In genomic region chr9:120933587-120933885, GRCm38 (mm10) we compare ENCODE assay signal across 8 mouse cellular contexts. TPM values are rescaled to one million over a fixed set of nuclear protein-coding genes. Genes with fewer than 3 reads are reported as not detected.
DNase-seq lines count a peak whose midpoint lies in the region; ATAC-seq and TF ChIP-seq lines count a peak whose summit lies in the region.

No protein-coding gene starts in this region.

- H3K36me3 ChIP-seq in lung, embryonic 14.5 days (ENCODE audit: insufficient read depth): 0 out of 2 replicates have a peak, but pooled peaks cover 3% of the 10 kb centered on the region
- peaks cover 3% of the 10 kb centered on the region for H3K36me3 ChIP-seq in intestine, postnatal 0 days (ENCODE audit: control insufficient read depth, insufficient read depth)
- no peaks in the 10 kb centered on the region for H3K36me3 ChIP-seq in neural tube, embryonic 13.5 days

- no peak for ATAC-seq in lung, embryonic 14.5 days (ENCODE audit: insufficient read depth)
- ATAC-seq in intestine, postnatal 0 days: peak; percentile 71
- no peak; the same call in 1 of the 2 replicates for ATAC-seq in neural tube, embryonic 13.5 days (ENCODE audit: low read depth)
- ATAC-seq in frontal cortex, adult (ENCODE audit: low TSS enrichment): no peak

- H3K4me3 ChIP-seq in lung, embryonic 14.5 days (ENCODE audit: low read depth, low read length): peak overlapping the region; percentile 93
- H3K4me3 ChIP-seq in embryonic fibroblast, embryonic 13.5 days (ENCODE audit: insufficient read depth, low read length): peak overlapping the region; percentile 100
- H3K4me3 ChIP-seq in intestine, postnatal 0 days (ENCODE audit: low read depth, low read length): peak overlapping the region; percentile 91
- H3K4me3 ChIP-seq in neural tube, embryonic 13.5 days: peak overlapping the region; percentile 94

- WGBS in lung, embryonic 14.5 days: 0% methylated on average over 24 of the region's 58 CpGs
- 2% methylated on average over 30 of the region's 58 CpGs for WGBS in intestine, postnatal 0 days
- 0% methylated on average over 44 of the region's 58 CpGs for WGBS in neural tube, embryonic 13.5 days

- TF ChIP-seq CTCF in lung, embryonic 14.5 days (IDR thresholded peaks at IDR 0.05; ENCODE audit: low read depth): no peak
- no peak for TF ChIP-seq CTCF in embryonic fibroblast, embryonic 13.5 days (IDR thresholded peaks at IDR 0.05; ENCODE audit: borderline replicate concordance, insufficient read depth, low read length)
- no peak for TF ChIP-seq CTCF in intestine, postnatal 0 days (IDR thresholded peaks at IDR 0.05; ENCODE audit: low read depth)

- peak overlapping the region; percentile 97 for H3K9ac ChIP-seq in lung, embryonic 14.5 days
- peak overlapping the region; percentile 99 for H3K9ac ChIP-seq in intestine, postnatal 0 days (ENCODE audit: low read depth, low read length)
- peak overlapping the region; percentile 93 for H3K9ac ChIP-seq in neural tube, embryonic 13.5 days

- no peak for TF ChIP-seq POLR2A in embryonic fibroblast, embryonic 13.5 days (IDR thresholded peaks at IDR 0.05; ENCODE audit: low read depth, low read length)

- H3K27ac ChIP-seq in lung, embryonic 14.5 days (ENCODE audit: low read depth): peak overlapping the region; percentile 93
- H3K27ac ChIP-seq in embryonic fibroblast, embryonic 13.5 days (ENCODE audit: insufficient read depth, low read length): peak overlapping the region; percentile 71
- peak overlapping the region; percentile 97 for H3K27ac ChIP-seq in intestine, postnatal 0 days (ENCODE audit: low read depth, low read length)
- H3K27ac ChIP-seq in neural tube, embryonic 13.5 days (replicated peaks): peak overlapping the region; percentile 95

- DNase-seq in lung, embryonic 14.5 days: no peak
- no peak for DNase-seq in lung, postnatal 4 days
- DNase-seq in T-cell, adult 2 months (ENCODE audit: low spot score): no peak
- DNase-seq in Muller cell, postnatal 12 days (ENCODE audit: inconsistent ontology term): no peak

- H3K27me3 ChIP-seq in lung, embryonic 14.5 days (ENCODE audit: insufficient read depth, low read length): no peaks in the 10 kb centered on the region
- H3K27me3 ChIP-seq in intestine, postnatal 0 days (replicated peaks; ENCODE audit: control insufficient read depth, insufficient read depth, low read length): no peaks in the 10 kb centered on the region
- no peaks in the 10 kb centered on the region for H3K27me3 ChIP-seq in neural tube, embryonic 13.5 days

- H3K4me1 ChIP-seq in lung, embryonic 14.5 days (ENCODE audit: insufficient read depth): peaks cover 8% of the 10 kb centered on the region
- peaks cover 10% of the 10 kb centered on the region; the same call in 1 of the 2 replicates for H3K4me1 ChIP-seq in embryonic fibroblast, embryonic 13.5 days (ENCODE audit: control insufficient read depth, insufficient read depth, low read length)
- H3K4me1 ChIP-seq in intestine, postnatal 0 days (replicated peaks; ENCODE audit: control insufficient read depth, insufficient read depth, low read length): peaks cover 12% of the 10 kb centered on the region; the same call in 1 of the 2 replicates
- peaks cover 47% of the 10 kb centered on the region for H3K4me1 ChIP-seq in neural tube, embryonic 13.5 days (replicated peaks)

- no peaks in the 10 kb centered on the region for H3K9me3 ChIP-seq in lung, embryonic 14.5 days (ENCODE audit: low read depth, low read length)
- H3K9me3 ChIP-seq in intestine, postnatal 0 days (ENCODE audit: control insufficient read depth): no peaks in the 10 kb centered on the region
- no peaks in the 10 kb centered on the region for H3K9me3 ChIP-seq in neural tube, embryonic 13.5 days

- peak overlapping the region; percentile 77 for H3K4me2 ChIP-seq in lung, embryonic 14.5 days
- peak overlapping the region; percentile 78 for H3K4me2 ChIP-seq in intestine, postnatal 0 days (replicated peaks; ENCODE audit: low read depth)
- H3K4me2 ChIP-seq in neural tube, embryonic 13.5 days: peak overlapping the region; percentile 97

RNA-seq across cellular contexts. Expression of gene Ctnnb1, which starts 4.5 kb away (rescaled TPM):
- 701 and 711 TPM in 2 replicates for polyA plus RNA-seq in lung, embryonic 14.5 days (2014; fragmentation: Nextera tagmentation; extraction: Ambion mirVana)
- polyA plus RNA-seq in embryonic fibroblast, embryonic 13.5 days (2011; ENCODE audit: insufficient read length, low read depth, missing spikeins): 1,011 and 1,281 TPM in 2 replicates
- 363 and 364 TPM in 2 replicates for polyA plus RNA-seq in intestine, postnatal 0 days (2015; fragmentation: Nextera tagmentation; extraction: Ambion mirVana)
- 377 and 458 TPM in 2 replicates for polyA plus RNA-seq in neural tube, embryonic 13.5 days (2015; fragmentation: Nextera tagmentation; extraction: Ambion mirVana)
